Mouse (Mus musculus) C2C12 (cell line): ENCODE results near the gene Exoc3.

ENCODE experiments used
- CEBPB ChIP-seq: IDR thresholded peaks from one replicate; pipeline ENCODE4 v1.6.1; 2011; ENCODE audit warnings: low read depth, mild to moderate bottlenecking, control low read depth, moderate library complexity
- CTCF ChIP-seq: IDR thresholded peaks from one replicate; pipeline ENCODE4 v1.5.1; 2011; ENCODE audit not compliant: control insufficient read depth, insufficient read depth, insufficient read length
- MAX ChIP-seq: IDR thresholded peaks from one replicate; pipeline ENCODE4 v1.6.1; 2011; ENCODE audit warnings: mild to moderate bottlenecking, control low read depth
- MYOD1 ChIP-seq: IDR thresholded peaks from one replicate; pipeline ENCODE4 v1.6.1; 2011; ENCODE audit warnings: low read depth; ENCODE audit not compliant: control insufficient read depth, insufficient read length

GRCm38 (mm10) chr13:74246494-74246893 lies 38.0 kb upstream of the Exoc3 start:
- TF ChIP-seq CTCF (no peak), MYOD1 (no peak), MAX (no peak), CEBPB (no peak)
